19 mouse cellular contexts compared by ENCODE assay signal in the genomic region with DNA sequence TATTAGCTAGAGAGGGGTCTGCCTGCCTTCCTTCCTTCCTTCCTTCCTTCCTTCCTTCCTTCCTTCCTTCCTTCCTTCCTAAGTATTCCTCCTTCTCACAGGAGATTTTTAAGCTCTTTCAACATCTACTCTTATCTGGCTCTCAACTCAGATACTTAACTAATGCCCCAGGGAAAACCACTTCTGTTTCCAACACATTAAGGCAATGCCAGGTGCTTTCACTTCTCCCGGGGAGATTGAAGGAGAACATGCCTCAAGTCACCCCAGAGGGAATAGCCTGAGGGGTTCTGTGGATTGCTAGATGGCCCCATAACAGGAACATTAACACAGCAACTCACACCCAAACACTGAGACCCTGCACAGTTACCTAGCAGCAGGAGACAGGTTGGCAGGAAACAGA. TPM values are rescaled to one million over a fixed set of nuclear protein-coding genes. Genes with fewer than 3 reads are reported as not detected.
A peak's percentile ranks its signal among the peaks of the same experiment; 100 is the strongest.
DNase-seq lines count a peak whose midpoint lies in the region; TF ChIP-seq lines count a peak whose summit lies in the region.
"Had no signal": no experiment of that assay in that cellular context is flagged by ENCODE, and none has a peak within 500 bp of the region (broad histone marks: within the 10 kb centered on the region; RNA-seq: fewer than 3 reads in every experiment).

No protein-coding gene starts in this region.

- H3K4me3 ChIP-seq in lung, adult 2 months (replicated peaks; ENCODE audit: extremely low read depth, low read depth, low read length), result no peak overlapping the region
- H3K4me3 ChIP-seq: embryonic facial prominence, embryonic 12.5 days; forebrain, embryonic 15.5 days; heart, adult 2 months; heart, embryonic 15.5 days; hindbrain, embryonic 10.5 days had no signal

- peak; percentile 13 for DNase-seq in adrenal gland, postnatal 10 days
- no peak for DNase-seq in adrenal gland, postnatal 36 days
- peak; percentile 14 for DNase-seq in lung, adult 2 months
- no peak for DNase-seq in lung, postnatal 10 days
- DNase-seq in retina, postnatal 1 day, result peak; percentile 6
- DNase-seq in retina, embryonic 14.5 days (ENCODE audit: low spot score), result no peak
- DNase-seq in adipocyte (ENCODE audit: low spot score), result no peak
- DNase-seq in left cerebral cortex, adult 9 months (ENCODE audit: low spot score in 2 of 2), result no peak
- DNase-seq: adrenal gland, adult 8-10 months; cerebellum, adult 2 months; cerebellum, postnatal 10 days; gastrocnemius, postnatal 10 days; heart, adult 2 months; heart, postnatal 14 days had no signal

- TF ChIP-seq CTCF in lung, adult 2 months (IDR thresholded peaks at IDR 0.05; ENCODE audit: insufficient read depth, low read length), result no peak

- peaks cover 3% of the 10 kb centered on the region; the same call in 1 of the 2 replicates for H3K4me1 ChIP-seq in lung, adult 2 months (ENCODE audit: control insufficient read depth, insufficient read depth, low read length)
- H3K4me1 ChIP-seq: forebrain, embryonic 15.5 days had no signal

- no peak for TF ChIP-seq POLR2A in lung, adult 2 months (IDR thresholded peaks at IDR 0.05; ENCODE audit: borderline replicate concordance, extremely low read depth, low read depth, low read length)

- 39% methylated on average over 1 of the region's 1 CpGs for WGBS in lung, adult 2 months

RNA-seq across cellular contexts. Expression of a gene that starts 19.0 kb away (rescaled TPM):
- 1 to 10 TPM; 1.9 to 3.4 TPM for total RNA-seq in adrenal gland, postnatal 10 days (2021)
- 1 to 10 TPM; 1.5 to 2.5 TPM for total RNA-seq in adrenal gland, postnatal 36 days (2021)
- polyA plus RNA-seq in lung, adult 2 months (2012; rRNA removed), result 0.58 and 0.66 TPM in 2 replicates
- polyA plus RNA-seq: Patski had no signal

Comparison
In these comparisons a context has a peak if more than half of its experiments do, and no peak if none do; other contexts are left out.
1. DNase-seq: peak in adrenal gland, postnatal 10 days (single experiment), lung, adult 2 months (single experiment) and retina, postnatal 1 day (single experiment); none in adrenal gland, postnatal 36 days (0 of 2), lung, postnatal 10 days (single experiment), retina, embryonic 14.5 days (single experiment), adipocyte (single experiment) and left cerebral cortex, adult 9 months (0 of 2).